Mouse (Mus musculus): ENCODE results near the gene Lrsam1. TPM values are rescaled to one million over a fixed set of nuclear protein-coding genes. Genes with fewer than 3 reads are reported as not detected.

Lrsam1 gene
- total and polyA plus RNA-seq, 3 experiments: 5.0 to 9.5 (median 5.4) TPM

- in situ Hi-C loops (cut with MboI; ENCODE audit: low pct_ligation_motif_present, low pct_unique_long_range_greater_than_20kb, low sequenced_read_pairs): no loop called here
- DNase-seq (ENCODE audit: extremely low read depth): no peak
Measured at GRCm38 (mm10) chr2:32890280-32890679, 71.1 kb downstream of the Lrsam1 start.

GRCm38 (mm10) chr2:32888551-32888950 lies 72.9 kb downstream of the Lrsam1 start:
- Histone ChIP-seq H3K4me2 (ENCODE audit: insufficient read depth, low read depth, poor library complexity, severe bottlenecking) (no peak overlapping the region), H3K4me3 (replicated peaks in 1 of 3; ENCODE audit: low read depth in 2 of 3, low read length in 2 of 3, poor library complexity in 1 of 3) (no peak overlapping the region), H3K27me3 (replicated peaks) (peaks cover 2% of the 10 kb centered on the region), H3K9me3 (replicated peaks; ENCODE audit: low read length) (no peaks in the 10 kb centered on the region), H3K9ac (ENCODE audit: insufficient read depth, low read depth) (no peak overlapping the region), H3K27ac (ENCODE audit: insufficient read depth, low read depth) (no peak overlapping the region), H3K79me2 (replicated peaks; ENCODE audit: control insufficient read depth, extremely low read depth, insufficient read depth, poor library complexity, severe bottlenecking) (no peaks in the 10 kb centered on the region), H3K36me3 (replicated peaks in 1 of 2; ENCODE audit: control insufficient read depth in 1 of 2, insufficient read depth in 1 of 2, low read length in 1 of 2) (no peaks in the 10 kb centered on the region), H3K4me1 (ENCODE audit: control insufficient read depth in 1 of 2, insufficient read depth in 2 of 2) (peaks cover 0 to 18% of the 10 kb centered on the region in 2 experiments; a peak in 2 of 4 replicates)
- dilution Hi-C loops (cut with MboI; ENCODE audit: extremely low pct_ligation_motif_present, extremely low pct_unique_long_range_greater_than_20kb, low sequenced_read_pairs): no loop called here
- in situ Hi-C loops (cut with MboI; ENCODE audit: low pct_ligation_motif_present, low pct_unique_long_range_greater_than_20kb, low sequenced_read_pairs): no loop called here
- no peak for DNase-seq (ENCODE audit: extremely low read depth)
- TF ChIP-seq MYC (IDR thresholded peaks at IDR 0.05; ENCODE audit: low read depth, low read length): no peak
- TF ChIP-seq TBP (conservative IDR thresholded peaks at IDR 0.05; ENCODE audit: low read depth, low read length): no peak
- TF ChIP-seq MEF2A (IDR thresholded peaks at IDR 0.05; ENCODE audit: borderline replicate concordance, low read depth, low read length): no peak
- TF ChIP-seq POLR2AphosphoS2 (IDR thresholded peaks at IDR 0.05; ENCODE audit: low read depth, low read length): no peak
- no peak for TF ChIP-seq TCF12 (IDR thresholded peaks at IDR 0.05; ENCODE audit: low read depth, low read length)
- no peak for TF ChIP-seq PAX5 (IDR thresholded peaks at IDR 0.05; ENCODE audit: low read length)
- TF ChIP-seq BHLHE40 (IDR thresholded peaks at IDR 0.05; ENCODE audit: low read depth, low read length): no peak
- TF ChIP-seq JUND (conservative IDR thresholded peaks at IDR 0.05; ENCODE audit: low read depth, low read length): no peak
- no peak for TF ChIP-seq CHD1 (IDR thresholded peaks at IDR 0.05; ENCODE audit: low read depth, low read length)
- TF ChIP-seq ZC3H11A (IDR thresholded peaks at IDR 0.05; ENCODE audit: low read depth, low read length): no peak
- TF ChIP-seq RAD21 (IDR thresholded peaks at IDR 0.05; ENCODE audit: low read depth, low read length): no peak
- TF ChIP-seq MAX (IDR thresholded peaks at IDR 0.05; ENCODE audit: low read length): no peak
- TF ChIP-seq CHD2 (IDR thresholded peaks at IDR 0.05; ENCODE audit: low read length): no peak
- TF ChIP-seq SIN3A (IDR thresholded peaks at IDR 0.05; ENCODE audit: low read length): no peak

More at GRCm38 (mm10) chr2:32890280-32890679, 71.1 kb downstream of the Lrsam1 start:
- dilution Hi-C loops (cut with MboI; ENCODE audit: extremely low pct_ligation_motif_present, extremely low pct_unique_long_range_greater_than_20kb, low sequenced_read_pairs): no loop called here
- Histone ChIP-seq H3K79me2 (replicated peaks; ENCODE audit: control insufficient read depth, extremely low read depth, insufficient read depth, poor library complexity, severe bottlenecking) (no peaks in the 10 kb centered on the region), H3K9me3 (replicated peaks; ENCODE audit: low read length) (no peaks in the 10 kb centered on the region), H3K9ac (ENCODE audit: insufficient read depth, low read depth) (no peak overlapping the region), H3K36me3 (replicated peaks in 1 of 2; ENCODE audit: control insufficient read depth in 1 of 2, insufficient read depth in 1 of 2, low read length in 1 of 2) (no peaks in the 10 kb centered on the region), H3K27me3 (replicated peaks) (peaks cover 2% of the 10 kb centered on the region), H3K4me2 (ENCODE audit: insufficient read depth, low read depth, poor library complexity, severe bottlenecking) (no peak overlapping the region), H3K4me1 (ENCODE audit: control insufficient read depth in 1 of 2, insufficient read depth in 2 of 2) (peaks cover 5 to 31% of the 10 kb centered on the region in 2 experiments; a peak in 3 of 4 replicates), H3K27ac (ENCODE audit: insufficient read depth, low read depth) (no peak overlapping the region), H3K4me3 (replicated peaks in 1 of 3; ENCODE audit: low read depth in 2 of 3, low read length in 2 of 3, poor library complexity in 1 of 3) (no peak overlapping the region)
- TF ChIP-seq SMC3 (IDR thresholded peaks at IDR 0.05; ENCODE audit: low read depth, low read length) (no peak), ZC3H11A (IDR thresholded peaks at IDR 0.05; ENCODE audit: low read depth, low read length) (no peak), E2F4 (IDR thresholded peaks at IDR 0.05; ENCODE audit: insufficient replicate concordance, low read depth, low read length) (no peak), UBTF (IDR thresholded peaks at IDR 0.05; ENCODE audit: low read depth, low read length) (no peak), MAZ (IDR thresholded peaks at IDR 0.05; ENCODE audit: low read depth, low read length) (no peak), ZNF384 (IDR thresholded peaks at IDR 0.05; ENCODE audit: low read depth, low read length) (no peak), RCOR1 (conservative IDR thresholded peaks at IDR 0.05; ENCODE audit: low read depth, low read length) (no peak), CHD2 (IDR thresholded peaks at IDR 0.05; ENCODE audit: low read length) (no peak), MEF2A (IDR thresholded peaks at IDR 0.05; ENCODE audit: borderline replicate concordance, low read depth, low read length) (no peak), IRF4 (IDR thresholded peaks at IDR 0.05; ENCODE audit: low read depth, low read length) (no peak), TCF12 (IDR thresholded peaks at IDR 0.05; ENCODE audit: low read depth, low read length) (no peak), HCFC1 (IDR thresholded peaks at IDR 0.05; ENCODE audit: low read depth, low read length) (no peak), ELF1 (IDR thresholded peaks at IDR 0.05; ENCODE audit: low read depth, low read length) (no peak), JUND (conservative IDR thresholded peaks at IDR 0.05; ENCODE audit: low read depth, low read length) (no peak), POLR2A (IDR thresholded peaks at IDR 0.05; ENCODE audit: low read depth, low read length) (no peak), PAX5 (IDR thresholded peaks at IDR 0.05; ENCODE audit: low read length) (no peak), TBP (conservative IDR thresholded peaks at IDR 0.05; ENCODE audit: low read depth, low read length) (no peak)
